Mouse (Mus musculus): ENCODE measurements around the gene Adamts2. TPM values are rescaled to one million over a fixed set of nuclear protein-coding genes. Genes with fewer than 3 reads are reported as not detected.

The Adamts2 gene
- polyA plus RNA-seq, 1 experiment from 2014 or later: 12.2 TPM

DNA sequence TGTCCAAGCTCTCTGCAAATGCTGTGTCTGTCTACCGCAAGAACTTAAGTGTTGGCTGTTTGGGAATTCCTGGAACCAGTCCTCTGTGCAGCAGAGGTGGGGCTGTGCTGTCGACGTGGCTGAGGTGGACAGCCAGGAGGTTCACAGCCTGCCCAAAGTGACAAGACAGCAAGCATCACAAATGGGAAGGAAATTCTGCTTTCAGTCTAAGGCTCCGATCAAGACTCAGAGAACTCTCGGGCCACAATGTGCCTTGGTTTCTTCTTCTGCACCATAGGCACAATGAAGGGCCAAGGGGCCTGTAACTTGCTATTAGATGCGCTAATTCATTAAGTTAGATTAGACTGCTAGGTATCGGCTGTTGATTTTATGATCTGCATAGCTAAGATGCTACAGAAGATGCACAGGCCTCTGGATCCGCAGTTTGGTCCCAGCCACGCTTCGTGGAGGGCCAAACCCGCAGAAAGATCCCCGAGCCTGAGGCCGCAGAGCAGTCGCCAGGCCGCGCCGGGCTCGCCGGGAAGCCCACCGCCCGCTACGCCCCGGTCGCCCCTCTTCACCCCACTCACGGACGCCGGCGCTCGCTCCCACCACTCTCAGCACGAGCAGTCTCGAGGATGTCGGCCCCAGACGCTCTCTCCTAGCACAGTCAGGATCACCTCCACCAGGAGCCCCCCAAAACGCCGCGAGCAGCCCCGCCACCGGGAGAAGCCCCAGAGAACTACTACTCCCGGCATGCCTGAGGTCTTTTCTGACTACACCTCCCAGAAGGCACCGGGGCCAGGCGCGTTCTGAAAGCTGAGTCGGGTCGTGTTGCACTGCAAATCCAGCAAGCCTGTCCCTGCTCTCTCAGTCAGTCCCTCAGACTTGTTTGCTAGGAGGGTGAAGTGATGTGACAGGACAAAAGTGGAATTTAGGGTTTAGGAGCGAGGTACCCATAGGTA, 225.4 kb downstream of the Adamts2 start, which contains the start of gene Zfp354c:
TSS of gene Zfp354c (minus strand) at position 715 of the 944 bp plus-strand sequence.
- DNase-seq (ENCODE audit: low spot score) (peak; percentile 80), ATAC-seq (ENCODE audit: low FRiP score, low TSS enrichment) (peak; percentile 96)
- Histone ChIP-seq H3K9me3 (ENCODE audit: control insufficient read depth, low read length) (no peaks in the 10 kb centered on the region), H3K4me1 (replicated peaks; ENCODE audit: control insufficient read depth, insufficient read depth) (peaks cover 3% of the 10 kb centered on the region; the same call in 1 of the 2 replicates), H3K27ac (replicated peaks) (peak within 1 kb of the TSS; percentile 61), H3K27me3 (ENCODE audit: control insufficient read depth, insufficient read depth, low read length) (no peaks in the 10 kb centered on the region), H3K4me3 (ENCODE audit: low read depth, low read length) (peak within 1 kb of the TSS; percentile 76), H3K9ac (ENCODE audit: low read length) (peak within 1 kb of the TSS; percentile 79), H3K36me3 (ENCODE audit: control insufficient read depth, insufficient read depth, low read length) (peaks cover 3% of the 10 kb centered on the region; the same call in 1 of the 2 replicates), H3K4me2 (replicated peaks; ENCODE audit: low read depth) (peak within 1 kb of the TSS; percentile 72)
- WGBS: under 1% methylated on average over 39 of the region's 45 CpGs
- TF ChIP-seq EP300 (optimal IDR thresholded peaks at IDR 0.05) (no peak), CTCF (IDR thresholded peaks at IDR 0.05; ENCODE audit: low read depth) (no peak; the same call in 1 of the 2 replicates)

DNA sequence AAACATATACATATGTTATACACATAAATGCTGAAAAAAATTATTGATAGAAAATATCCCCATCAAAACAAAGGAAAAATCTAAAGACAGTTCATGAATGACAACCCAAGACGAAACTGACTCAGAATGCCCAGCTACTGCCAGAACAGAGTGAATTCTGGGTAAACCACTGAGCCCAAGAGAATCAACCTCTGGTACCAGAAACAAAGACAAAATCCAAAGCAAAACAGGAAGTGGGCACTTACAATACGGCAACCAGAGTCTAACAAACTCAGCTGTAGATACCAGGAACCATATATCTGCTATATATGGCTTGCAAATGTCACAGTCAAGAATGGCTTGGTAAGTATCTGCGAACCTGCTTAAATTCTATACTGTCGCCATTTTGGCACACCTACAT, 233.8 kb downstream of the Adamts2 start:
- H3K9me3 ChIP-seq (ENCODE audit: control insufficient read depth, low read length): no peaks in the 10 kb centered on the region
- no peak for TF ChIP-seq EP300 (optimal IDR thresholded peaks at IDR 0.05)
- TF ChIP-seq CTCF (IDR thresholded peaks at IDR 0.05; ENCODE audit: low read depth): no peak
- no peak for DNase-seq (ENCODE audit: low spot score)
- WGBS: 86% methylated on average over 4 of the region's 4 CpGs
- H3K27ac ChIP-seq (replicated peaks): no peak overlapping the region
- H3K4me3 ChIP-seq (ENCODE audit: low read depth, low read length): no peak overlapping the region
- no peak for ATAC-seq (ENCODE audit: low FRiP score, low TSS enrichment)
- no peaks in the 10 kb centered on the region for H3K27me3 ChIP-seq (ENCODE audit: control insufficient read depth, insufficient read depth, low read length)
- H3K9ac ChIP-seq (ENCODE audit: low read length): no peak overlapping the region
- H3K4me2 ChIP-seq (replicated peaks; ENCODE audit: low read depth): no peak overlapping the region
- H3K36me3 ChIP-seq (ENCODE audit: control insufficient read depth, insufficient read depth, low read length): no peaks in the 10 kb centered on the region
- H3K4me1 ChIP-seq (replicated peaks; ENCODE audit: control insufficient read depth, insufficient read depth): no peaks in the 10 kb centered on the region

DNA sequence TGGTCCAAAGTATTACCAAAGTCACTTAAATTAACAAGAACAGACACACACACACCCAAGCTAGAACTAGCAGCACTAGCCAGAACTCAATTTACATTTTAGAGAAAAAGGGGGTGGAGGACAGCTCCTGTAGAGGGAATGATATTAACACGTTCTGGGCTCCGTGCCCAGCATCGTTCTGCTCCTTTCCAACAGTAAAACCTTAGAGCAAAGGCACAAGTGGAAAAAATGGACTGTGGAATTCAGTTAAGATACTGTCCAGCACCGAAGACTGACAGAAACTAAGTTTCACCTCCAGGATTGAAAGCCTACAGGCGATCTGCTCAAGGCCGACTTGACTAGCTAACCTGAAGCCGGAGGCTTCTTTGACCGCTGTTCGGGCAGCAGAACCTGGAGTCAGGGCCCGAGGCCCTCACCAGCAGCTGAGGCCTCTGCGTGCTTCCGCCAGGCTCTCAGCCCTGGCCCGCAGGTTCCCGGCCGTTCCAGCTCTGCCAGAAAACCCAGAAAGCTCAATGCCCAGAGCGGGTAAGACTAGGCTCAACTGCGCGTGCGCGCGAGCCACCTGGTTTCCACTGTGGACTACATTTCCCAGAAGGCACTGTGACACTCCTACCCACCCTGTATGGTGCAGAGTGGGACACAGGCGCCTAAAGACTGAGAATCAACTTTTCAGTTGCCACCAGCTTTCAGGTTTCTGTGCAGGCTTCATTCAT, 239.3 kb downstream of the Adamts2 start, which contains the start of gene Zfp879:
TSS of gene Zfp879 (minus strand) at position 530 of the 713 bp plus-strand sequence.
- H3K9ac ChIP-seq (ENCODE audit: low read length): peak within 1 kb of the TSS; percentile 68
- 15% methylated on average over 22 of the region's 22 CpGs for WGBS
- peak; percentile 92 for ATAC-seq (ENCODE audit: low FRiP score, low TSS enrichment)

DNA sequence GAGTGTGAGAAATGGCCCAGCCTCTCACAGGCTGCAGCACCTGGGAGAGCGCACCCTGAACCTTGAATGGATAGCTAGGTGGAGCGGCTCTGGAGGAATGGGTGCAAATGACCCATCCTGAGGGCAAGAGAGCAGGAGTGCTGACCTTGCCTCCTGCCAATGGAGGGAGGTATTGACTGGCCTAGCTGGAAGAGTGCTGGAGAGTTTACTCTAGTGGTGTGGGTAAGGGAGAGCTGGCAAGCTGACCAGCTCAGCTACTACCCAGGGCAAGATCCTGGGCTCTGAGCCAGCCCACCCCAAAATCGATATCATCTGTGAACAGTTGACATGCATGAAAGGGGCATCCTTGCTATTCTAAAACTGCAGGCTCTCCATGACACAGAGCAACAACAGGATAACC, 244.1 kb downstream of the Adamts2 start:
- DNase-seq (ENCODE audit: low spot score) (no peak), ATAC-seq (ENCODE audit: low FRiP score, low TSS enrichment) (no peak)
- Histone ChIP-seq H3K4me3 (ENCODE audit: low read depth, low read length) (no peak overlapping the region), H3K4me2 (replicated peaks; ENCODE audit: low read depth) (no peak overlapping the region), H3K27me3 (ENCODE audit: control insufficient read depth, insufficient read depth, low read length) (peaks cover 5% of the 10 kb centered on the region; the same call in 1 of the 2 replicates), H3K27ac (replicated peaks) (no peak overlapping the region), H3K36me3 (ENCODE audit: control insufficient read depth, insufficient read depth, low read length) (no peaks in the 10 kb centered on the region), H3K9me3 (ENCODE audit: control insufficient read depth, low read length) (no peaks in the 10 kb centered on the region), H3K4me1 (replicated peaks; ENCODE audit: control insufficient read depth, insufficient read depth) (0 out of 2 replicates have a peak, but pooled peaks cover 3% of the 10 kb centered on the region), H3K9ac (ENCODE audit: low read length) (no peak overlapping the region)
- no peak for TF ChIP-seq CTCF (IDR thresholded peaks at IDR 0.05; ENCODE audit: low read depth)
- TF ChIP-seq EP300 (optimal IDR thresholded peaks at IDR 0.05): no peak
- 81% methylated on average over 3 of the region's 3 CpGs for WGBS

More for the DNA sequence above, 239.3 kb downstream of the Adamts2 start, which contains the start of gene Zfp879:
- Histone ChIP-seq H3K36me3 (ENCODE audit: control insufficient read depth, insufficient read depth, low read length) (no peaks in the 10 kb centered on the region), H3K4me2 (replicated peaks; ENCODE audit: low read depth) (peak within 1 kb of the TSS; percentile 68), H3K27ac (replicated peaks) (peak within 1 kb of the TSS; percentile 87), H3K9me3 (ENCODE audit: control insufficient read depth, low read length) (no peaks in the 10 kb centered on the region), H3K4me1 (replicated peaks; ENCODE audit: control insufficient read depth, insufficient read depth) (no peaks in the 10 kb centered on the region), H3K27me3 (ENCODE audit: control insufficient read depth, insufficient read depth, low read length) (no peaks in the 10 kb centered on the region), H3K4me3 (ENCODE audit: low read depth, low read length) (peak within 1 kb of the TSS; percentile 38)
- TF ChIP-seq EP300 (optimal IDR thresholded peaks at IDR 0.05) (no peak), CTCF (IDR thresholded peaks at IDR 0.05; ENCODE audit: low read depth) (no peak)
- DNase-seq (ENCODE audit: low spot score): peak; percentile 92

DNA sequence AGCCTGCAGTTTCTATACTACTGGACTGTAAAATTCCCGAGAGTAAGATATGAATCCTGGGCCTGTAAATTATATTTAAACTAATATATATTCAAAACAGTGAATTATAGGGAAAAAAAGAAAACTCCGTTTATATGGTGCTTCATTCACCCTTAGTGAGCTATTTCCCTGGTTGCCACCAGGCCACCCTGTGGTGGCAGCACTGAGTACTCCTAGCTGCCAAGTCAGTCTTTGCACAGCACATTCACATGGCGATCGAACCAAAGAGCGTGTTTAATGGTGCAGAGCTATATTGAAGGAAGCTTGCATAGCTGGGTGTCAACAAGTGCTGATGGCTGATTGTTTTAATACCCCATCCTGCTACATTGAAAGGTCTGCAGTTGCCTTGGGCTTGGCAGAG, 245.2 kb downstream of the Adamts2 start:
- no peak overlapping the region for H3K4me2 ChIP-seq (replicated peaks; ENCODE audit: low read depth)
- H3K27ac ChIP-seq (replicated peaks): no peak overlapping the region
- H3K9ac ChIP-seq (ENCODE audit: low read length): no peak overlapping the region
- H3K27me3 ChIP-seq (ENCODE audit: control insufficient read depth, insufficient read depth, low read length): peaks cover 5% of the 10 kb centered on the region; the same call in 1 of the 2 replicates
- DNase-seq (ENCODE audit: low spot score) (no peak), ATAC-seq (ENCODE audit: low FRiP score, low TSS enrichment) (no peak)
- H3K36me3 ChIP-seq (ENCODE audit: control insufficient read depth, insufficient read depth, low read length): no peaks in the 10 kb centered on the region
- WGBS: 71% methylated on average over 5 of the region's 5 CpGs
- TF ChIP-seq EP300 (optimal IDR thresholded peaks at IDR 0.05) (no peak), CTCF (IDR thresholded peaks at IDR 0.05; ENCODE audit: low read depth) (peak; percentile 59)
- H3K4me1 ChIP-seq (replicated peaks; ENCODE audit: control insufficient read depth, insufficient read depth): 0 out of 2 replicates have a peak, but pooled peaks cover 3% of the 10 kb centered on the region
- H3K9me3 ChIP-seq (ENCODE audit: control insufficient read depth, low read length): no peaks in the 10 kb centered on the region
- no peak overlapping the region for H3K4me3 ChIP-seq (ENCODE audit: low read depth, low read length)

Data from stomach, postnatal 0 days (tissue).